ENCODE assay signal across 19 mouse cellular contexts in the genomic region with DNA sequence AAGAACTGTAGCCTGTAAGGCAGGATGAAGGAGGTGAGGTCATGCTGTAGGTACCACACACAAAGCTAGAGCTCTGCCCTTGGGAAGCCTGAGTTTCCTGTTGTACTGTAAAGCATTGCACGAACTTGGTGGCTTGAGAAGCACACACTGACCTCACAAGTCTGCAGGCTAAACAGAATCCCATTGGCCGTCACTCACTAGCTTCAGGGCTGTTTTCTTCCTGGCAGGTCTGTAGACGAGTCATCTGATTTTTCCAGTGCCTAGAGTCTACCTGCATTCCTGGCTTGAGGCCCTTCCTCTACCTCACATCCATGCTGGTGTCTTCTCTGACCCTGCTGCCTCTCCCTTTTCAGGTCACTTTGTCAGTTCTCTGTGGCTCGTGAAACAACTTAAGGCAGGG. TPM values are rescaled to one million over a fixed set of nuclear protein-coding genes. Genes with fewer than 3 reads are reported as not detected.
DNase-seq lines count a peak whose midpoint lies in the region; ATAC-seq and TF ChIP-seq lines count a peak whose summit lies in the region.
"Had no signal": no experiment of that assay in that cellular context is flagged by ENCODE, and none has a peak within 500 bp of the region (broad histone marks: within the 10 kb centered on the region; RNA-seq: fewer than 3 reads in every experiment).

No protein-coding gene starts in this region.

- peak; percentile 16; the same call in 1 of the 2 replicates for ATAC-seq in stomach, postnatal 0 days (ENCODE audit: low FRiP score, low TSS enrichment)
- ATAC-seq: forebrain, embryonic 13.5 days; forebrain, embryonic 15.5 days; forebrain, postnatal 0 days had no signal

- no peaks in the 10 kb centered on the region for H3K9me3 ChIP-seq in embryonic facial prominence, embryonic 10.5 days
- no peaks in the 10 kb centered on the region for H3K9me3 ChIP-seq in stomach, postnatal 0 days (ENCODE audit: control insufficient read depth, low read length)
- no peaks in the 10 kb centered on the region for H3K9me3 ChIP-seq in limb, embryonic 10.5 days (replicated peaks)
- H3K9me3 ChIP-seq: embryonic facial prominence, embryonic 12.5 days; forebrain, embryonic 13.5 days; forebrain, embryonic 15.5 days had no signal

- H3K4me3 ChIP-seq in embryonic facial prominence, embryonic 10.5 days, result no peak overlapping the region
- no peak overlapping the region for H3K4me3 ChIP-seq in stomach, postnatal 0 days (ENCODE audit: low read depth, low read length)
- no peak overlapping the region for H3K4me3 ChIP-seq in limb, embryonic 10.5 days
- H3K4me3 ChIP-seq: embryonic facial prominence, embryonic 12.5 days; forebrain, embryonic 13.5 days; forebrain, embryonic 15.5 days had no signal

- TF ChIP-seq EP300 in stomach, postnatal 0 days (optimal IDR thresholded peaks at IDR 0.05), result no peak

- peaks cover 71% of the 10 kb centered on the region for H3K36me3 ChIP-seq in embryonic facial prominence, embryonic 10.5 days (replicated peaks)
- H3K36me3 ChIP-seq in stomach, postnatal 0 days (ENCODE audit: control insufficient read depth, insufficient read depth, low read length), result peaks cover 14% of the 10 kb centered on the region
- peaks cover 52% of the 10 kb centered on the region for H3K36me3 ChIP-seq in limb, embryonic 10.5 days

- H3K4me2 ChIP-seq in stomach, postnatal 0 days (replicated peaks; ENCODE audit: low read depth), result no peak overlapping the region
- H3K4me2 ChIP-seq: embryonic facial prominence, embryonic 12.5 days; forebrain, embryonic 13.5 days; forebrain, embryonic 15.5 days had no signal

- TF ChIP-seq CTCF in stomach, postnatal 0 days (IDR thresholded peaks at IDR 0.05; ENCODE audit: low read depth), result no peak

- H3K4me1 ChIP-seq in embryonic facial prominence, embryonic 10.5 days, result no peaks in the 10 kb centered on the region
- H3K4me1 ChIP-seq in stomach, postnatal 0 days (replicated peaks; ENCODE audit: control insufficient read depth, insufficient read depth), result no peaks in the 10 kb centered on the region
- H3K4me1 ChIP-seq in limb, embryonic 10.5 days, result no peaks in the 10 kb centered on the region
- H3K4me1 ChIP-seq: embryonic facial prominence, embryonic 12.5 days; forebrain, embryonic 13.5 days; forebrain, embryonic 15.5 days had no signal

- H3K27me3 ChIP-seq in embryonic facial prominence, embryonic 10.5 days (replicated peaks; ENCODE audit: low read depth, poor library complexity, severe bottlenecking), result no peaks in the 10 kb centered on the region
- H3K27me3 ChIP-seq in stomach, postnatal 0 days (ENCODE audit: control insufficient read depth, insufficient read depth, low read length), result no peaks in the 10 kb centered on the region
- no peaks in the 10 kb centered on the region for H3K27me3 ChIP-seq in limb, embryonic 10.5 days (ENCODE audit: low read depth, poor library complexity, severe bottlenecking)
- H3K27me3 ChIP-seq: embryonic facial prominence, embryonic 12.5 days; forebrain, embryonic 13.5 days; forebrain, embryonic 15.5 days had no signal

- 84% methylated on average over 4 of the region's 4 CpGs for WGBS in embryonic facial prominence, embryonic 10.5 days
- WGBS in stomach, postnatal 0 days, result 81% methylated on average over 4 of the region's 4 CpGs
- 82% methylated on average over 4 of the region's 4 CpGs for WGBS in limb, embryonic 10.5 days

- H3K27ac ChIP-seq in embryonic facial prominence, embryonic 10.5 days (replicated peaks), result no peak overlapping the region
- H3K27ac ChIP-seq in stomach, postnatal 0 days (replicated peaks), result no peak overlapping the region
- H3K27ac ChIP-seq in limb, embryonic 10.5 days, result no peak overlapping the region
- H3K27ac ChIP-seq: embryonic facial prominence, embryonic 12.5 days; forebrain, embryonic 13.5 days; forebrain, embryonic 15.5 days had no signal

- no peak overlapping the region for H3K9ac ChIP-seq in stomach, postnatal 0 days (ENCODE audit: low read length)
- H3K9ac ChIP-seq: embryonic facial prominence, embryonic 12.5 days; forebrain, embryonic 13.5 days; forebrain, embryonic 15.5 days; forebrain, postnatal 0 days had no signal

- peak; percentile 51 for DNase-seq in heart, adult 11 months
- no peak for DNase-seq in heart, postnatal 25 days (ENCODE audit: low spot score)
- DNase-seq in embryonic facial prominence, embryonic 10.5 days (ENCODE audit: low spot score), result peak; percentile 6
- DNase-seq in stomach, postnatal 0 days (ENCODE audit: low spot score), result peak; percentile 10
- DNase-seq in limb, embryonic 10.5 days (ENCODE audit: low spot score), result no peak
- DNase-seq: adrenal gland, adult 2 months; adrenal gland, postnatal 10 days; adrenal gland, postnatal 25 days; cerebellum, adult 11 months; cerebellum, adult 18-20 months; cerebellum, adult 8-10 months; cerebellum, adult 9-11 months; cerebellum, postnatal 14 days; cerebellum, postnatal 36 days; embryo, embryonic 11 days; forebrain, postnatal 0 days had no signal

- intact Hi-C loops in heart, postnatal 25 days (cut with DNase I), result no loop called here

RNA-seq across cellular contexts. Expression of a gene that starts 36.7 kb away (rescaled TPM):
- 1 to 10 TPM; 6.7 to 8.6 TPM for total RNA-seq in heart, postnatal 25 days (2021)
- 12.2 and 12.7 TPM in 2 replicates for polyA plus RNA-seq in embryonic facial prominence, embryonic 10.5 days (2016; fragmentation: Nextera tagmentation; extraction: Ambion mirVana)
- 5.3 and 6.6 TPM in 2 replicates for polyA plus RNA-seq in stomach, postnatal 0 days (2015; fragmentation: Nextera tagmentation; extraction: Ambion mirVana)
- 11.0 and 12.2 TPM in 2 replicates for polyA plus RNA-seq in limb, embryonic 10.5 days (2016; fragmentation: Nextera tagmentation; extraction: Ambion mirVana)

Comparison
In these comparisons a context has a peak if more than half of its experiments do, and no peak if none do; other contexts are left out.
1. DNase-seq: peak in heart, adult 11 months (single experiment), embryonic facial prominence, embryonic 10.5 days (single experiment) and stomach, postnatal 0 days (single experiment); none in heart, postnatal 25 days (single experiment) and limb, embryonic 10.5 days (single experiment).